Mouse (Mus musculus) Patski (cell line): ENCODE data around the gene Hipk4. TPM values are rescaled to one million over a fixed set of nuclear protein-coding genes. Genes with fewer than 3 reads are reported as not detected.
"Not testable (repeated sequence)": the region's sequence is repeated elsewhere in the genome, so short reads cannot be mapped to it uniquely, and the experiment has no call there.

Source experiments
- ATAC-seq: fragments of 100-300 bp; one replicate; pipeline ENCODE4 v1.8.0; 2021
- CTCF ChIA-PET: fragments of 350-600 bp; sonication (Branson Sonifier 250); formaldehyde crosslinking; loops from one replicate; lab custom pipeline; 2022; ENCODE audit warnings: inconsistent platforms; lab: Charles Lee
- POLR2A ChIA-PET: fragments of 350-600 bp; sonication (Branson Sonifier 250); formaldehyde crosslinking; loops from one replicate; lab custom pipeline; 2022; ENCODE audit warnings: antibody characterized with exemption, inconsistent platforms; lab: Charles Lee
- DNase-seq: peaks from one replicate; pipeline ENCODE4 v3.0.0-alpha.2; 2011; ENCODE audit warnings: low read depth, low spot score
- H3K27me3 ChIP-seq: fragments of 371-371 bp; one replicate; pipeline ENCODE4 v1.5.1; 2021
- CTCF ChIP-seq: fragments of 100-300 bp; IDR thresholded peaks from one replicate; pipeline ENCODE4 v1.5.1; 2021
- in situ Hi-C: fragments of 300-500 bp; cut with MboI; formaldehyde crosslinking; loops from 3 replicates; pipeline ENCODE4 v1.11.1; 2018; ENCODE audit warnings: low pct_unique_long_range_greater_than_20kb, mixed read lengths
- polyA plus RNA-seq: library from polyadenylated mRNA; unstranded; gene quantifications from one replicate; pipeline ENCODE4 v1.2.3, GENCODE M21; 2021

The Hipk4 gene
- polyA plus RNA-seq, 1 experiment from 2014 or later: 0.95 TPM

- no peak for TF ChIP-seq CTCF
- in situ Hi-C loops: loop anchor here (25.0 kb wide), 1 partner anchor 305 kb away; the partner anchor contains the start of genes BC024978, Gm21983, Mia and Rab4b
- ChIA-PET POLR2A (interaction anchor here (0.7 to 3.2 kb wide), 5 partner anchors 8 to 144 kb away, joined by 3 to 20 read pairs (median 4); no protein-coding TSS in a partner anchor), CTCF (interaction anchor here (1.7 to 2.7 kb wide), 7 partner anchors 8 to 55 kb away, joined by 4 to 21 read pairs (median 9); partner anchors contain the start of gene Prx)
- H3K27me3 ChIP-seq: no peaks in the 10 kb centered on the region
- ATAC-seq (no peak), DNase-seq (no peak)
Measured at GRCm38 (mm10) chr7:27491856-27492255, 31.2 kb upstream of the Hipk4 start.

DNA sequence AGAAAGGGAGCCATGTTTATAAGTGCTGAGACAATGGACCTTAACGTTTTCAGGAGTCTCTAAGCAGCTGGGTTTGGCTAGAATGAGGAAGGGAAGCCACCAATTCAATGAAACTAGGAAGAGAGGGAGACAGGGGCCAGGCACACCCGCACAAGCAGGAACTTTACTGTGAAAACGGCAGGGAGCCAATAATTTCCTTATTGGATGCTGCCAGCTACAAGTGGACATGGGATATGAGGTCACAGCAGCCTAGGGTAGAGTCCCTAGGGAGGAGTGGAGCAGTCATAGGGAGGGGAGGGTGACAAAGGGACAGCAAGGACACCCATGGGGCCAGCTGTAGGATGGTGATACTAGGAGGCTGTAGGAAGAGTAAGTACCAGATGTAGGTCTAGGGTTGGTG lies 30.0 kb upstream of the Hipk4 start:
- H3K27me3 ChIP-seq: no peaks in the 10 kb centered on the region
- POLR2A ChIA-PET: no interaction called here
- no peak for TF ChIP-seq CTCF
- CTCF ChIA-PET: interaction anchor here (1.4 kb wide), 1 partner anchor 10 kb away, joined by 5 read pairs; no protein-coding TSS in a partner anchor
- DNase-seq: no peak
- in situ Hi-C loops: loop anchor here (25.0 kb wide), 1 partner anchor 306 kb away; the partner anchor contains the start of genes BC024978, Gm21983, Mia and Rab4b
- ATAC-seq: no peak

- DNase-seq: no peak
- H3K27me3 ChIP-seq: no peaks in the 10 kb centered on the region
- no peak for TF ChIP-seq CTCF
- ChIA-PET CTCF (interaction anchor here (1.4 kb wide), 1 partner anchor 9 kb away, joined by 5 read pairs; no protein-coding TSS in a partner anchor), POLR2A (no interaction called here)
- in situ Hi-C loops: loop anchor here (25.0 kb wide), 1 partner anchor 306 kb away; the partner anchor contains the start of genes BC024978, Gm21983, Mia and Rab4b
- ATAC-seq: no peak
Measured at GRCm38 (mm10) chr7:27493450-27493849, 29.6 kb upstream of the Hipk4 start.

DNA sequence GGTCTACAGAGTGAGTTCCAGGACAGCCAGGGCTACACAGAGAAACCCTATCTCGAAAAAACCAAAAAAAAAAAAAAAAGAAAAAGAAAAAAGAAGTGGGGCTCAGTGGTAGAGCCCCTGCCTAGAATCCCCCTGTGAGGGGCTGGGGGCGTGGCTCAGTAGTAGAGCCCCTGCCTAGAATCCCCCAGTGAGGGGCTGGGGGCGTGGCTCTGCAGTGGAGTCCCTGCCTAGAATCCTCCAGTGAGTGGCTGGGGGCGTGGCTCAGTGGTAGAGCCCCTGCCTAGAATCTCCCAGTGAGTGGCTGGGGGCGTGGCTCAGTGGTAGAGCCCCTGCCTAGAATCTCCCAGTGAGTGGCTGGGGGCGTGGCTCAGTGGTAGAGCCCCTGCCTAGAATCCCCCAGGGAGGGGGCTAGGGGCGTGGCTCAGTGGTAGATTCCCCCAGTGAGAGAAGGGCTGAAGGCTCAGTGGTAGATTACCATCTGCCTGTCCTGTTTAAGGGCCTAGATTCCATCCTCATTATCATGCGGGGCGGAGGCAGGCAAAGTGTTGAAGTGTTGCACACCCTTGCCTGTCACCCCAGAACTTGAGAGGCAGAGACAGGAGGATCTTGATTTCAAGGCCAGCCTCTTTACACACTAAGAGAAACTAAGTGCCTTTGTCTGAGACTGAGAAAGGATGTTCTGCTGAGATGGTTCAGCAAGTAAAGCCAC lies 28.3 kb upstream of the Hipk4 start:
- H3K27me3 ChIP-seq, DNase-seq, ATAC-seq, CTCF ChIA-PET: not testable (repeated sequence)
- POLR2A ChIA-PET: interaction anchor here (1.2 kb wide), 1 partner anchor 11 kb away, joined by 3 read pairs; no protein-coding TSS in a partner anchor
- in situ Hi-C loops: loop anchor here (25.0 kb wide), 1 partner anchor 308 kb away; the partner anchor contains the start of genes BC024978, Gm21983, Mia and Rab4b

GRCm38 (mm10) chr7:27499036-27499435 lies 24.0 kb upstream of the Hipk4 start, which contains the start of gene Prx:
Gene Prx (plus strand): TSS chr7:27499324.
- ChIA-PET CTCF (interaction anchor here (3.3 kb wide), 1 partner anchor 8 kb away, joined by 20 read pairs; no protein-coding TSS in a partner anchor), POLR2A (no interaction called here)
- no peak for ATAC-seq
- no peak for TF ChIP-seq CTCF
- DNase-seq: no peak
- in situ Hi-C loops: loop anchor here (25.0 kb wide), 1 partner anchor 312 kb away; the partner anchor contains the start of genes BC024978, Gm21983, Mia and Rab4b
- no peaks in the 10 kb centered on the region for H3K27me3 ChIP-seq

DNA sequence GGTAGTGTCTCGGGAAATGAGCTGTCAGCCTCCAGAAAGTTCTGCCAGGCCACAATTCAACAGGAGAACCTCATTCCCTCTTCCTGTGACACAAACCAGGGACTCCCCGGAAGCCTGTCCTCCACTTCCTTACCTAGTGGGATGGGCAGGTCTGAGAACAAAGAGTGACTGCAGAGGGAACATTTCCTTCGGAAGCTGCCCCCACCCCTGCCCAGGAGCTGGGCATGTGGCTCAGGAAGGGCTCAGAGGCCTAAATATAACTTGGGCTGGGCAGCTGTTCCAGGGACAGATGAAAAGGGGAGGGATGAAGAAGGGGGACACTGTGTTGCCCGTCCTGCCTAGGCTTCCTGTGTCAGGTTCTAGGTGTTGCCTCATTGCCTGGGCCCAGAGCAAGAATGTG lies 21.4 kb upstream of the Hipk4 start:
- DNase-seq (no peak), ATAC-seq (no peak)
- ChIA-PET POLR2A (no interaction called here), CTCF (interaction anchor here (2.2 to 3.3 kb wide), 2 partner anchors 8 to 10 kb away, joined by 5 to 20 read pairs; no protein-coding TSS in a partner anchor)
- H3K27me3 ChIP-seq: no peaks in the 10 kb centered on the region
- in situ Hi-C loops: no loop called here
- TF ChIP-seq CTCF: no peak

DNA sequence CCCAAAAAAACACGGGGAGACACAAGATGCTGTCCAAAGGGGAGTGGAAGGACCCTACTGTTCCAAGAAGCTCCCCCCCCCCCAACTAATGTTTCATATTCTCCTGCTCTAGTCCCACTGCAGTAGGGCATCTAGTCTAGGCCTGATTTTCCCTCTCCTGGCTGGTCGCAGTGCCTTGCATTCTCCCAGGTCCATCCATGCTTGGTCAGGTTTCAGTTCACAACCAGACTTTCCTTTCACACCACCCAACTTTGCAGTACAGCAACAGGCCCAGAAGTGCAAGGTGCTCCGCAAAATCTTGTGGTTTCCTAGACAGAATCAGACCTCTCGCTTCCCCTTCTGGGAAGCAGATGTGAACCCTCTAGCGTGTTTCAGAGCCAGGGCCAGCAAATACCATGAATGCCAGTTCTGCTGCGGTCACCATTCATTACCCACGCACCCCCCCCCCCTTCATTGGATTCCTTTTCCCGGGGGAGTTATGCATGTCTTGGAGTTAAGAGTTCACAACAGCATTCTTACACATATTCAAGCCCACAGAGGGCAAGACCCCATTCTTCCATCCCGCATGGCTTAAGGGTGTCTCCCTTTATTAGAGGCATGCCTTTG lies 16.2 kb upstream of the Hipk4 start:
- no peak for TF ChIP-seq CTCF
- DNase-seq (no peak), ATAC-seq (peak; percentile 23)
- POLR2A ChIA-PET: interaction anchor here (1.4 to 3.6 kb wide), 3 partner anchors 16 to 20 kb away, joined by 3 to 20 read pairs (median 6); partner anchors contain the start of gene Sertad1
- no peaks in the 10 kb centered on the region for H3K27me3 ChIP-seq
- CTCF ChIA-PET: interaction anchor here (0.7 to 2.8 kb wide), 4 partner anchors 12 to 20 kb away, joined by 3 to 16 read pairs (median 10); no protein-coding TSS in a partner anchor
- in situ Hi-C loops: loop anchor here (5.0 kb wide), 1 partner anchor 60 kb away; the partner anchor contains the start of genes Blvrb and Sptbn4

- POLR2A ChIA-PET: interaction anchor here (0.6 to 3.6 kb wide), 7 partner anchors 8 to 34 kb away, joined by 3 to 20 read pairs (median 3); partner anchors contain the start of gene Sertad1
- TF ChIP-seq CTCF: no peak
- no peaks in the 10 kb centered on the region for H3K27me3 ChIP-seq
- CTCF ChIA-PET: interaction anchor here (1.0 to 2.8 kb wide), 8 partner anchors 11 to 87 kb away, joined by 3 to 16 read pairs (median 5); partner anchors contain the start of genes 2310022A10Rik and Pld3
- DNase-seq (peak; percentile 84), ATAC-seq (peak; percentile 85)
- in situ Hi-C loops: loop anchor here (5.0 kb wide), 1 partner anchor 61 kb away; the partner anchor contains the start of genes Blvrb and Sptbn4
Measured at GRCm38 (mm10) chr7:27507711-27508647, 15.1 kb upstream of the Hipk4 start.

GRCm38 (mm10) chr7:27508648-27509005 lies 14.4 kb upstream of the Hipk4 start:
- no peak for DNase-seq
- H3K27me3 ChIP-seq: no peaks in the 10 kb centered on the region
- peak; percentile 75 for ATAC-seq
- ChIA-PET CTCF (interaction anchor here (1.0 to 2.8 kb wide), 9 partner anchors 10 to 179 kb away, joined by 3 to 16 read pairs (median 4); partner anchors contain the start of genes 2310022A10Rik and Pld3), POLR2A (interaction anchor here (0.9 to 3.6 kb wide), 5 partner anchors 8 to 34 kb away, joined by 3 to 20 read pairs (median 3); no protein-coding TSS in a partner anchor)
- peak; percentile 92 for TF ChIP-seq CTCF
- in situ Hi-C loops: loop anchor here (5.0 kb wide), 1 partner anchor 61 kb away; the partner anchor contains the start of genes Blvrb and Sptbn4
